Mouse (Mus musculus) G1E (cell line): ENCODE data around the gene Cdk6. TPM values are rescaled to one million over a fixed set of nuclear protein-coding genes. Genes with fewer than 3 reads are reported as not detected.
"Not testable (repeated sequence)": the region's sequence is repeated elsewhere in the genome, so short reads cannot be mapped to it uniquely, and the experiment has no call there.

Experiments
- ATAC-seq: 2 replicates; pipeline ENCODE4 v1.8.0; 2016; ENCODE audit warnings: mild to moderate bottlenecking; ENCODE audit not compliant: insufficient number of reproducible peaks, poor library complexity, low FRiP score, severe bottlenecking; ENCODE audit errors: extremely low read depth
- DNase-seq: peaks from one replicate; pipeline ENCODE4 v3.0.0; 2012; ENCODE audit warnings: low spot score
- H3K27me3 ChIP-seq: 2 replicates; pipeline ENCODE4 v1.6.1; 2012; ENCODE audit warnings: mild to moderate bottlenecking, low read length, inconsistent platforms; ENCODE audit not compliant: insufficient read depth
- H3K36me3 ChIP-seq: replicated peaks from 2 replicates; pipeline ENCODE3; 2012; ENCODE audit warnings: mild to moderate bottlenecking, inconsistent platforms
- H3K4me1 ChIP-seq: 2 replicates; pipeline ENCODE4 v1.6.1; 2012; ENCODE audit warnings: low read depth, low read length, inconsistent platforms, mixed read lengths; ENCODE audit not compliant: insufficient read depth
- H3K4me3 ChIP-seq: 2 replicates; pipeline ENCODE4 v1.5.1; 2012; ENCODE audit warnings: low read depth, mild to moderate bottlenecking, inconsistent platforms, low read length, moderate library complexity, mixed read lengths
- H3K9me3 ChIP-seq: replicated peaks from 2 replicates; pipeline ENCODE4 v1.6.1; 2012; ENCODE audit warnings: inconsistent platforms
- CTCF ChIP-seq: IDR thresholded peaks from 2 replicates; pipeline ENCODE4 v1.5.1; 2012; ENCODE audit warnings: low read depth, low read length, inconsistent platforms, mixed read lengths
- GATA1 ChIP-seq: IDR thresholded peaks from 2 replicates; pipeline ENCODE4 v1.6.1; 2012; ENCODE audit warnings: borderline replicate concordance, low read length, inconsistent platforms, mixed read lengths
- GATA2 ChIP-seq: IDR thresholded peaks from 2 replicates; pipeline ENCODE4 v1.6.1; 2012; ENCODE audit warnings: low read depth, low read length, inconsistent platforms, borderline replicate concordance
- POLR2AphosphoS5 ChIP-seq: IDR thresholded peaks from 2 replicates; pipeline ENCODE4 v1.6.1; 2012; ENCODE audit warnings: low read depth, low read length, inconsistent platforms; ENCODE audit not compliant: insufficient replicate concordance
- TAL1 ChIP-seq: conservative IDR thresholded peaks from 2 replicates; pipeline ENCODE4 v1.6.1; 2012; ENCODE audit warnings: low read depth, low read length, inconsistent platforms, mixed read lengths
- polyA plus RNA-seq: library from polyadenylated mRNA; stranded (reverse); fragments of >175 nt; gene quantifications from 2 replicates; pipeline ENCODE4 v1.2.3, GENCODE M21; 2012
- total RNA-seq, 2 experiments: library from RNA; stranded (forward) in 1 of 2; stranded (reverse) in 1 of 2; fragments of 200-1000 nt in 1 of 2; fragments of >200 nt in 1 of 2; fragmentation: Nextera tagmentation in 1 of 2; gene quantifications; 2 replicates each; pipeline ENCODE4 v1.2.3; 2014 to 2017

Cdk6 gene
- total and polyA plus RNA-seq, 3 experiments = 75.2 to 142 (median 114) TPM

DNA sequence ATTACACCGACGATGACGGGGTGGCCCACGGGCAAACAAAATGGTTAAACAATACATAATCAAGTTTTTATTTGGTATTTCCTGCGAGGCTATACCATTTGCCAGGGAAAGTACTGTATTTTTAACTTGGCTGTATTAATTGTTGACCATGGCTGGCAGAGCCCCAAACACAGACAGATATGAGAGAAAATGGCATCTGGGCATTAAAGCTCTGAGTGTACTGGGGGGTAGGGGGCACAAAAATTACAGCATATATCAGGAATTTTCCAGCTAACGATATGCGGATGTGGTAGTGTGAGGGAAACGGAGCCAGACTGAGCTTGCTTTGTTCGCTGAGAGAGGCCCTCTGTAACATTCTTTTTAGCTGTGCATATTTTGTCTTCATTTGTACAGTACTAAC lies 109.9 kb downstream of the Cdk6 start:
- not testable (repeated sequence) for ATAC-seq, H3K9me3 ChIP-seq, H3K27me3 ChIP-seq, H3K4me3 ChIP-seq, H3K36me3 ChIP-seq, H3K4me1 ChIP-seq, DNase-seq

DNA sequence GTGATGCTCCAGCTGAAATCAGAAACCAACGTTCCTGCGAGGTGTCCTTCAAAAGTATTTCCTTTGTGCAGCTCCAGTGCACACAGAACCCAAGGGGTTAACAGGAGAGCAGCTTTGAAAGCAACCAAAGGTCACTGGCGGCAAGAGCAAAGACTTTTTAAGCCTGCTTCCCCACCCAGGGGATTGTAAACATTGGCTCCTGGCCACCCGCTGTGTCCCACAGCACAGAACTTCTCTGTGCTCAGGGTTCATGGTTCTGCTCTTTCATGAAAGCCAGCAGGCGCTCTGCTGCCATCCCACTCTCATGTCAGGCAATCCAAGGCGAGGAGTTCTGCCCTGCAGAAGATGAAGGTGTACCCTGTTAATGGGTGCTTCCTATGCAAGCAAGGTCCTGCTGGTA lies 112.7 kb downstream of the Cdk6 start:
- H3K9me3 ChIP-seq, H3K4me3 ChIP-seq, H3K36me3 ChIP-seq, H3K4me1 ChIP-seq, H3K27me3 ChIP-seq, DNase-seq, ATAC-seq: not testable (repeated sequence)

DNA sequence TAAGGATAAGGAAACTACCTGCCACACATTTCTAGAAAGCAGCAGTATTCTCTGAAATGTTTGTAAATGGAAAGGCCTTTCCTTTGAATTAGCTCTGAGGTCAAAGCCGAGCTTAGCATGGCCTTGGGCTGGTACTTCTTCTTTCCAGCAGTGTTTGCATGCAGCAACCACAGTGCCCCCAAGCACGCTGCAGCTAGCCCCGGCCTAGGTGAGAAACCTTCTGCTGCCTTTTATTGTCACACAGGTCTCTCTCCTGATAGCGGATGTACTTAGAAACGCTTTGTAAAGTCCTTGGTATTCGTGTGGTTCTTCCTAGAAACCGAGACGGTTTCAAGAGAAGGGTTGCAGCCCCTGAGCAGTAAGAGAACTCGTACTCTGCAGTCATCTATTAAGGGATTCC lies 119.6 kb downstream of the Cdk6 start:
- DNase-seq (peak; percentile 40), ATAC-seq (peak; percentile 71)
- no peaks in the 10 kb centered on the region for H3K9me3 ChIP-seq
- H3K4me1 ChIP-seq = peaks cover 54% of the 10 kb centered on the region
- TF ChIP-seq GATA2 (no peak), CTCF (no peak), GATA1 (no peak), POLR2AphosphoS5 (no peak), TAL1 (no peak)
- peak overlapping the region; percentile 28; the same call in 1 of the 2 replicates for H3K4me3 ChIP-seq
- no peaks in the 10 kb centered on the region for H3K27me3 ChIP-seq
- H3K36me3 ChIP-seq = peaks cover 55% of the 10 kb centered on the region

DNA sequence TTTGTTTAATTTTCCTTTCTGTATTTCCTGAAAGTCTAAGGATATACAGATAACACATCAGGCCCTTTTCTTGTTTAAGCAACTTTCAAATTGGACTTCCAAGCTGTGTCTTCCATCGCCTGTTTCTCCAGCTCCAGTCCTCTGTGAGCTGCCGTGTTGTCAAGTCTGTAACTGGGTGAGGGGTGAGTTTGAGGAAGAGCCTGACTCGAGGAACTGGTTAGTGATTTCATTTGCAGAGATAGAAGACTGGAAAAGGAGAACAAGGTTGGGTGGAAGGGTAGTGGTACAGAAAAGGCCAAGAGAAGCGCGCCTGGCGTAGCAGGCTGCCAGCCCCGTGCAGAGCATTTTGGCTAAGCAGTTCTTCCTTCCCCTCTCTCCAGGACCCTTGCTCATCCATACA lies 120.1 kb downstream of the Cdk6 start:
- Histone ChIP-seq H3K4me1 (peaks cover 57% of the 10 kb centered on the region), H3K9me3 (no peaks in the 10 kb centered on the region), H3K36me3 (peaks cover 60% of the 10 kb centered on the region), H3K27me3 (no peaks in the 10 kb centered on the region), H3K4me3 (no peak overlapping the region; the same call in 1 of the 2 replicates)
- ATAC-seq = no peak
- no peak for DNase-seq
- TF ChIP-seq GATA1 (no peak), GATA2 (no peak), POLR2AphosphoS5 (no peak), TAL1 (no peak), CTCF (no peak)

DNA sequence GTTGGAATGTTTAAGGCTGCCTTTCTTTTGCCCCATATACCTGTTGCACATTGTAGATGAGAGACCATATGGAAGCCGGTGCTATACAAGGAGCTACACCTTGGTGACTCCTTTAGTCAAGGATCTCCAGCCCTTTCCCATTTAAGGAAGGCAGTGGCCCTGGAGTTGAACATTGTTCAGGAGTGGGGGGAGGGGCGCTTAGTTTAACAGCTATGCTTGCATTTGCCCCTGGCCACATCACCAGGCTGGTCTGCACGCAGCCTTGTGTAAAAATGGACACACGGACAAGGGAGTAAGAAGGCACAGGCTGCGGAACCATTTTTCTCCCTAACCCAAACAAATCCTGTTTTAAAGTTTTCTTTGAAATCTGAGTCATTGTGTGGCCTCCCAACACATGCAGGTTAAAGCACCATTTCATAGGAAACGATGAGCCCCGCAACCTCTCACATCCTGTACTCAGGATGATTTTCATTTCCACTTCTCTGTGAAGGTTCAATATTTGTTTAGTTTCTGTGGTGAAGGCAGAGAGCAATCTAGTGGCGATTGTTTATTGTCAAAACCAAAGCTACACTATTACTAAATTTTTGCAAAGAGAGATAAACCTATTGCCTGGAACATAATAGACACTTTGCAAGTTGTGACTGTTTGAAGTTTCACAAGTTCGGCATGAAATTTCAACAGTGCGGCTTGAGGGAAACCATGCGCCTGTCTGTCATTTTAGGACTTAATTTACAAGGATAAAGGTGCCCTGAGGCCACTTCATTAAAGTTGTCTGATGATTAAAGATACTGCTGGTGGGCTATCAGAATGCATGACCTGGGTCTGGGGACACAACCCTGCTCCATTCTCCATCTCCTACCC lies 121.8 kb downstream of the Cdk6 start:
- no peak for TF ChIP-seq GATA2
- TF ChIP-seq CTCF = no peak
- no peak for TF ChIP-seq TAL1
- no peak for TF ChIP-seq GATA1
- no peak for TF ChIP-seq POLR2AphosphoS5
- Histone ChIP-seq H3K27me3 (no peaks in the 10 kb centered on the region), H3K9me3 (no peaks in the 10 kb centered on the region), H3K4me3 (no peak overlapping the region), H3K4me1 (peaks cover 63% of the 10 kb centered on the region), H3K36me3 (peaks cover 72% of the 10 kb centered on the region)
- DNase-seq (no peak), ATAC-seq (no peak)

DNA sequence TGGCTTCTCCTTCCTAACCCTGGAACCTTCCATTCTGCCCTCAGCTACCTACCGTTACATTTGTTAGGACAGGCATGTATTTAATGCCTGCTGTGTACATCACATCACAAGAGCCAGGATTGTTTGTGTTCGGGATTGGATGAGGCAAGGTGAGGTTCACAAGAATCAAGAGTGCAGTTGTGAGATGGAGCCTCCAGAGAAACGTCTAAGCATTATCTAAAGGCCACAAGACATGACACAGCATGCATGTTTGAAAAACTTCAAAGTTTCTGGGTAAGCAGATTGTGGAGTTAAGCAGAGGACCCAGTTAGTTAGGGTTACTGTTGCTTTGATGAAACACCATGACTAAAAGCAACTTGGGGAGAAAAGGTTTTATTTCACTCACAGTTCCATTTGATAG lies 122.5 kb downstream of the Cdk6 start:
- ATAC-seq (no peak), DNase-seq (no peak)
- TF ChIP-seq CTCF = no peak
- no peak for TF ChIP-seq GATA2
- Histone ChIP-seq H3K27me3 (no peaks in the 10 kb centered on the region), H3K36me3 (peaks cover 75% of the 10 kb centered on the region), H3K4me1 (peaks cover 63% of the 10 kb centered on the region), H3K9me3 (no peaks in the 10 kb centered on the region), H3K4me3 (no peak overlapping the region)
